Mouse (Mus musculus): Measurements from ENCODE around the gene Eps8.

Eps8 gene

GRCm38 (mm10) chr6:137664936-137665335 is 10.3 kb upstream of the Eps8 start:
- no peak for DNase-seq (ENCODE audit: low spot score in 2 of 2)

- no peak for DNase-seq (ENCODE audit: low spot score in 2 of 2)
Measured at GRCm38 (mm10) chr6:137661583-137662365, 7.1 kb upstream of the Eps8 start.

GRCm38 (mm10) chr6:137658426-137659088 is 3.9 kb upstream of the Eps8 start:
- peak in 1 of 2 experiments; percentile 9 for DNase-seq (ENCODE audit: low spot score in 2 of 2)

GRCm38 (mm10) chr6:137657203-137657602 is 2.5 kb upstream of the Eps8 start:
- no peak for DNase-seq (ENCODE audit: low spot score in 2 of 2)

- DNase-seq (ENCODE audit: low spot score in 2 of 2) = no peak
Measured at GRCm38 (mm10) chr6:137649528-137649927, 5.1 kb downstream of the Eps8 start.

GRCm38 (mm10) chr6:137649068-137649480 is 5.6 kb downstream of the Eps8 start:
- DNase-seq (ENCODE audit: low spot score in 2 of 2) = peak; percentile 11 to 37

- DNase-seq (ENCODE audit: low spot score in 2 of 2) = peak in 1 of 2 experiments; percentile 4
Measured at GRCm38 (mm10) chr6:137648110-137649067, 6.3 kb downstream of the Eps8 start.

- DNase-seq (ENCODE audit: low spot score in 2 of 2) = no peak
Measured at GRCm38 (mm10) chr6:137647646-137648045, 7.0 kb downstream of the Eps8 start.

- DNase-seq (ENCODE audit: low spot score in 2 of 2) = no peak
Measured at GRCm38 (mm10) chr6:137646726-137647125, 8.0 kb downstream of the Eps8 start.

GRCm38 (mm10) chr6:137644893-137645292 is 9.8 kb downstream of the Eps8 start:
- no peak for DNase-seq (ENCODE audit: low spot score in 2 of 2)

GRCm38 (mm10) chr6:137643814-137644213 is 10.9 kb downstream of the Eps8 start:
- DNase-seq (ENCODE audit: low spot score in 2 of 2) = no peak

- no peak for DNase-seq (ENCODE audit: low spot score in 2 of 2)
Measured at GRCm38 (mm10) chr6:137641642-137642041, 13.0 kb downstream of the Eps8 start.

GRCm38 (mm10) chr6:137638834-137639567 is 15.7 kb downstream of the Eps8 start:
- no peak for DNase-seq (ENCODE audit: low spot score in 2 of 2)

GRCm38 (mm10) chr6:137637443-137637842 is 17.2 kb downstream of the Eps8 start:
- no peak for DNase-seq (ENCODE audit: low spot score in 2 of 2)

GRCm38 (mm10) chr6:137636131-137636530 is 18.5 kb downstream of the Eps8 start:
- no peak for DNase-seq (ENCODE audit: low spot score in 2 of 2)

- DNase-seq (ENCODE audit: low spot score in 2 of 2) = no peak
Measured at GRCm38 (mm10) chr6:137633626-137634025, 21.1 kb downstream of the Eps8 start.

- DNase-seq (ENCODE audit: low spot score in 2 of 2) = no peak
Measured at GRCm38 (mm10) chr6:137633121-137633520, 21.6 kb downstream of the Eps8 start.

- DNase-seq (ENCODE audit: low spot score in 2 of 2) = no peak
Measured at GRCm38 (mm10) chr6:137630387-137630786, 24.3 kb downstream of the Eps8 start.

- DNase-seq (ENCODE audit: low spot score in 2 of 2) = no peak
Measured at GRCm38 (mm10) chr6:137629603-137630231, 25.0 kb downstream of the Eps8 start.

GRCm38 (mm10) chr6:137628715-137629114 is 26.0 kb downstream of the Eps8 start:
- no peak for DNase-seq (ENCODE audit: low spot score in 2 of 2)

- DNase-seq (ENCODE audit: low spot score in 2 of 2) = no peak
Measured at GRCm38 (mm10) chr6:137621021-137621420, 33.7 kb downstream of the Eps8 start.

Data from thymus, postnatal 10 days (tissue).